Mouse (Mus musculus) Patski (cell line): ENCODE results near the gene Cisd1. TPM values are rescaled to one million over a fixed set of nuclear protein-coding genes. Genes with fewer than 3 reads are reported as not detected.
A peak's percentile ranks its signal among the peaks of the same experiment; 100 is the strongest.
"Not testable (repeated sequence)": the region's sequence is repeated elsewhere in the genome, so short reads cannot be mapped to it uniquely, and the experiment has no call there.

Experiments
- ATAC-seq: fragments of 100-300 bp; one replicate; pipeline ENCODE4 v1.8.0; 2021
- CTCF ChIA-PET: fragments of 350-600 bp; sonication (Branson Sonifier 250); formaldehyde crosslinking; loops from one replicate; lab custom pipeline; 2022; ENCODE audit warnings: inconsistent platforms; lab: Charles Lee
- POLR2A ChIA-PET: fragments of 350-600 bp; sonication (Branson Sonifier 250); formaldehyde crosslinking; loops from one replicate; lab custom pipeline; 2022; ENCODE audit warnings: antibody characterized with exemption, inconsistent platforms; lab: Charles Lee
- DNase-seq: peaks from one replicate; pipeline ENCODE4 v3.0.0-alpha.2; 2011; ENCODE audit warnings: low read depth, low spot score
- H3K27me3 ChIP-seq: fragments of 371-371 bp; one replicate; pipeline ENCODE4 v1.5.1; 2021
- CTCF ChIP-seq: fragments of 100-300 bp; IDR thresholded peaks from one replicate; pipeline ENCODE4 v1.5.1; 2021
- in situ Hi-C: fragments of 300-500 bp; cut with MboI; formaldehyde crosslinking; loops from 3 replicates; pipeline ENCODE4 v1.11.1; 2018; ENCODE audit warnings: low pct_unique_long_range_greater_than_20kb, mixed read lengths
- polyA plus RNA-seq: library from polyadenylated mRNA; unstranded; gene quantifications from one replicate; pipeline ENCODE4 v1.2.3, GENCODE M21; 2021

Gene Cisd1
- 137 TPM for polyA plus RNA-seq

GRCm38 (mm10) chr10:71344579-71345143 is at the start of gene Cisd1:
Gene Cisd1, minus strand, starts transcription at chr10:71344954.
- in situ Hi-C loops, result loop anchor here (10.0 kb wide), 1 partner anchor 50 kb away; no protein-coding TSS in a partner anchor
- ChIA-PET CTCF (interaction anchor here (1.2 to 3.4 kb wide), 3 partner anchors 18 to 57 kb away, joined by 5 to 18 read pairs (median 12); no protein-coding TSS in a partner anchor), POLR2A (interaction anchor here (0.6 to 1.0 kb wide), 4 partner anchors 11 to 659 kb away, joined by 3 read pairs; no protein-coding TSS in a partner anchor)
- no peaks in the 10 kb centered on the region for H3K27me3 ChIP-seq
- no peak for TF ChIP-seq CTCF
- ATAC-seq, result peak; percentile 41
- DNase-seq, result no peak

- ChIA-PET POLR2A (no interaction called here), CTCF (interaction anchor here (0.8 to 4.6 kb wide), 2 partner anchors 9 to 12 kb away, joined by 3 to 18 read pairs; no protein-coding TSS in a partner anchor)
- no peak for TF ChIP-seq CTCF
- in situ Hi-C loops, result no loop called here
- DNase-seq (no peak), ATAC-seq (no peak)
- H3K27me3 ChIP-seq, result no peaks in the 10 kb centered on the region
These were observed 44.6 kb upstream of the Cisd1 start for GRCm38 (mm10) chr10:71389311-71389710.

GRCm38 (mm10) chr10:71384159-71385044 is 39.6 kb upstream of the Cisd1 start:
- POLR2A ChIA-PET, result no interaction called here
- no peaks in the 10 kb centered on the region for H3K27me3 ChIP-seq
- CTCF ChIA-PET, result no interaction called here
- ATAC-seq (no peak), DNase-seq (no peak)
- TF ChIP-seq CTCF, result no peak
- in situ Hi-C loops, result no loop called here

- POLR2A ChIA-PET, result interaction anchor here (0.7 kb wide), 1 partner anchor 33 kb away, joined by 3 read pairs; no protein-coding TSS in a partner anchor
- ATAC-seq, DNase-seq, H3K27me3 ChIP-seq, in situ Hi-C loops: not testable (repeated sequence)
- CTCF ChIA-PET, result interaction anchor here (1.7 kb wide), 1 partner anchor 37 kb away, joined by 11 read pairs; the partner anchor contains the start of gene Ipmk
These were observed 38.8 kb upstream of the Cisd1 start for GRCm38 (mm10) chr10:71383552-71383924.

GRCm38 (mm10) chr10:71382858-71383551 is 38.3 kb upstream of the Cisd1 start:
- ChIA-PET POLR2A (interaction anchor here (0.7 to 1.1 kb wide), 2 partner anchors 32 to 37 kb away, joined by 3 to 4 read pairs; no protein-coding TSS in a partner anchor), CTCF (interaction anchor here (1.0 to 3.2 kb wide), 3 partner anchors 14 to 36 kb away, joined by 3 to 13 read pairs (median 11); partner anchors contain the start of gene Ipmk)
- DNase-seq (no peak), ATAC-seq (no peak)
- in situ Hi-C loops, result no loop called here
- no peak for TF ChIP-seq CTCF
- H3K27me3 ChIP-seq, result no peaks in the 10 kb centered on the region

GRCm38 (mm10) chr10:71382109-71382508 is 37.4 kb upstream of the Cisd1 start:
- ATAC-seq (peak; percentile 52), DNase-seq (no peak)
- CTCF ChIA-PET, result interaction anchor here (1.0 to 3.2 kb wide), 7 partner anchors 13 to 156 kb away, joined by 3 to 13 read pairs (median 3); partner anchors contain the start of gene Ipmk
- no peaks in the 10 kb centered on the region for H3K27me3 ChIP-seq
- in situ Hi-C loops, result no loop called here
- POLR2A ChIA-PET, result interaction anchor here (1.1 kb wide), 1 partner anchor 36 kb away, joined by 4 read pairs; no protein-coding TSS in a partner anchor
- no peak for TF ChIP-seq CTCF

- ATAC-seq, result peak; percentile 66
- no peak for DNase-seq
- POLR2A ChIA-PET, result interaction anchor here (1.1 kb wide), 1 partner anchor 36 kb away, joined by 4 read pairs; no protein-coding TSS in a partner anchor
- H3K27me3 ChIP-seq, result no peaks in the 10 kb centered on the region
- in situ Hi-C loops, result no loop called here
- CTCF ChIA-PET, result interaction anchor here (1.0 to 3.2 kb wide), 6 partner anchors 13 to 155 kb away, joined by 3 to 13 read pairs (median 4); partner anchors contain the start of gene Ipmk
- TF ChIP-seq CTCF, result no peak
These were observed 36.8 kb upstream of the Cisd1 start for GRCm38 (mm10) chr10:71381471-71382033.

- in situ Hi-C loops, result no loop called here
These were observed 35.7 kb upstream of the Cisd1 start for GRCm38 (mm10) chr10:71380406-71380805.

GRCm38 (mm10) chr10:71376014-71376413 is 31.3 kb upstream of the Cisd1 start:
- DNase-seq, result no peak
- H3K27me3 ChIP-seq, result no peaks in the 10 kb centered on the region
- CTCF ChIA-PET, result interaction anchor here (0.9 kb wide), 1 partner anchor 10 kb away, joined by 4 read pairs; no protein-coding TSS in a partner anchor
- POLR2A ChIA-PET, result no interaction called here
- in situ Hi-C loops, result no loop called here
- ATAC-seq, result no peak
- TF ChIP-seq CTCF, result no peak

More at GRCm38 (mm10) chr10:71380406-71380805, 35.7 kb upstream of the Cisd1 start:
- ChIA-PET CTCF (interaction anchor here (3.2 kb wide), 1 partner anchor 12 kb away, joined by 13 read pairs; no protein-coding TSS in a partner anchor), POLR2A (no interaction called here)
- ATAC-seq (no peak), DNase-seq (no peak)
- no peaks in the 10 kb centered on the region for H3K27me3 ChIP-seq
- TF ChIP-seq CTCF, result no peak
